Mouse (Mus musculus) layer of hippocampus, postnatal 25 days (tissue): ENCODE data around the gene Olfr1418. TPM values are rescaled to one million over a fixed set of nuclear protein-coding genes. Genes with fewer than 3 reads are reported as not detected.

Experiments used
- DNase-seq, 2 experiments: peaks; one replicate each; pipeline ENCODE4 v3.0.0; 2022; ENCODE audit warnings: mixed read lengths in 2 of 2, low spot score in 1 of 2; ENCODE audit errors: extremely low spot score in 1 of 2
- total RNA-seq, 2 experiments: library from RNA; stranded (reverse); gene quantifications; 2 replicates each; pipeline ENCODE4 v1.2.3; 2021

The Olfr1418 gene
- total RNA-seq, 2 experiments from 2014 or later: not detected

GRCm38 (mm10) chr19:11811688-11812365, 49.0 kb downstream of the Olfr1418 start:
- no peak for DNase-seq

DNA sequence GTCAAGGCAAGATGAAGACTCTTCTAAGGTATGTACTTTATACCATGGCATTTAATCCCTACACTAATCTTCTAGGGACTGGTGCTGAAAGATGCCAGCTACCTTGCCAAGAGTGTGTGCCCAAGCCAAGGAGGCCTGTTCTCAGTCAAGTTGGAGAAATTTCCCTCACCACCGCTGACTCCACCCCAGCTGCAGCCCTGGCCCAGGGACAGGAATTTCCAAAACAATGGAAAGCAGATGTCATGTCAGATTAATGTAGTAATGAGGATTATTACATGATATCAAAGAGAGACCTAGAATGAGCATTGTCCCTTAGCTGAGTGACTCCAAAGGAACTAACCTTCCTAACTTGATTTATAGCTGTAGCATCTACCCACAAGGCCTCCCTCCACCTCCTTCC, 50.0 kb downstream of the Olfr1418 start:
- DNase-seq: no peak

DNA sequence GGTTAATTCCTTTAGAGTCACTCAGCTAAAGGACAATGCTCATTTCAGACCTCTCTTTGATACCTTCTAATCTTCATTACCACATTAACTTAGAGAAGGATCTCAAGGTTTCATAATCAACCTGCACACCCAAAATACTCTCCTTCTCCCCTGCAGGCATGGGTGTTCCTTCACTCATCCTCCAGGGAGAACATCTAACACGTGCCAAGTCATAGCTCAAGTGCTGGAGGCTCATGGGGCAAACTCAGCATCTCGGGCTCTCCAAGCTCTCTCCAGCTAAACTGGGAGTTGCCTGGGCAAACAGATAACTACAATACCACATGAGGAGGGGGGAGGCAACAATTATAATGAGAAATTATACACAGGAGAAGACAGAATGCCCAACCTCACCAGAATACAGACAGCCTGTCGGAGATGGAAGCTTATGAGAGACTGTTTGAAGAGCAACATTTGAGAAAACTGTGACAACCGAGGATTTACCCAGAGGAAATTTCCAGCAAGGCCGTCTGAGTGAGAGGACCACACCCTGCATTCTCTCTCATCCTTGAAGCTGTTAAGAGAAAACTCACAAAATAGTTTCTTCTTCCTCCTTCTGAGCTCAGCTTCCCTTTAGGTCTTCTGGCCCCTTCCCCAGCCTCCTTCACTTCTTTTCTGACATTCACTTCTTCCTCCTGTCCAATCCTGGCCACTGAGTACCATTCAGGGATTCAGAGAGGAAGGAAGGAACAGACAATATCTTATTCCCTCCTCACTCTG, 50.7 kb downstream of the Olfr1418 start:
- DNase-seq: no peak

DNA sequence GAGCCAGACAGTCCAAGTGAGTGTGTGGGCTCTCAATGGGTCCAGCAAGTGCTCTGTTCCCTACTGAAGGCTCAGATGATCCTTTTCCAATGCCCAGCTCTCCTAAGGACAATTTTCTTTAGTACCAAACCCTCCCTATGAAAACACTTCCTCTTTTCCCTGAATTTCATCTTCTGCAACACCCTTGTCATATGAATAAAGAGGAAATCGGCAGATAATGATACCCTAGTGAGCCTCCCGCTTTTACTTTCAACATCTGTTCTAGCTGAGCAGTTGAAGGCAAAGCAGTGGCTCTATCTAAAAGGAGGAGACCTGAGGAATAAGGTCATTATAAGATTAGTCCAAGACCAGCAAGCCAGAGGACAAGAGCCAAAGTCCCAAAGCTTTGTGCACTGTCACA, 52.4 kb downstream of the Olfr1418 start:
- DNase-seq: no peak

GRCm38 (mm10) chr19:11807822-11808221, 53.0 kb downstream of the Olfr1418 start:
- no peak for DNase-seq

GRCm38 (mm10) chr19:11807251-11807650, 53.6 kb downstream of the Olfr1418 start:
- no peak for DNase-seq

DNA sequence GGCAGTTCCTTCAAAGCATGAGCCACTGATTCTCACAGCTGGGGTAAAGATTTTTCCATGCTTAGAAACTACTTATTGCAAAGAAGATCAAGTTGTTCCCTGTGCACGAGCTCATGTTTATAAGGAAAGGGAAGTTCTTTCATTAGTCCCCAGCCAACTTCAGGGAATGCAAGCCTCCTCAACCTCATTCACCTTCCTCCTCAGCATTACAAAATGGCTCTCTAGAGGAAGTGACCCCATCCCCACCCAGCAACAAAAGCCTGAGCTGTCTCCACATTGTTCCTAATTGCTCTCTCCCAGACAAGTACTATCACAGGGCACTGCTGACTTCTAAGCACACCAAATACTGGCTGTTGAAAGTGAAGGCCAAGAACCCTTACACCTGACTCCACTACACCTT, 56.4 kb downstream of the Olfr1418 start:
- no peak for DNase-seq

Other genes starting within 250 kb of the Olfr1418 start
- gene Ms4a2, start 237.3 kb downstream of the Olfr1418 start, total RNA-seq: not detected
- gene Ms4a3, start 220.2 kb downstream of the Olfr1418 start, total RNA-seq: not detected
- not detected for gene Oosp2, start 200.5 kb downstream of the Olfr1418 start, total RNA-seq
- gene Oosp1, start 169.9 kb downstream of the Olfr1418 start, total RNA-seq: not detected
- gene Oosp3, start 164.0 kb downstream of the Olfr1418 start, total RNA-seq: not detected
- not detected for gene Gif, start 113.5 kb downstream of the Olfr1418 start, total RNA-seq
- 10 to 100 TPM; 34.2 to 37.6 TPM for gene Mrpl16, start 90.7 kb downstream of the Olfr1418 start, total RNA-seq
- gene Stx3, start 41.7 kb downstream of the Olfr1418 start, total RNA-seq: 10 to 100 TPM; 24.2 to 32.3 TPM
- not detected for gene Olfr1417, start 21.8 kb downstream of the Olfr1418 start, total RNA-seq
- gene Olfr1419, start 14.0 kb upstream of the Olfr1418 start, total RNA-seq: not detected
- gene Olfr1420, start 25.5 kb upstream of the Olfr1418 start, total RNA-seq: not detected
- gene Patl1, start 51.3 kb upstream of the Olfr1418 start, total RNA-seq: 10 to 100 TPM; 19.3 TPM
- gene Osbp, start 104.9 kb upstream of the Olfr1418 start, total RNA-seq: 10 to 100 TPM; 52.9 to 54.8 TPM
- not detected for gene Olfr1423, start 180.3 kb upstream of the Olfr1418 start, total RNA-seq
- gene Olfr1424, start 201.6 kb upstream of the Olfr1418 start, total RNA-seq: not detected
- not detected for gene Olfr1425, start 216.7 kb upstream of the Olfr1418 start, total RNA-seq
- not detected for gene Olfr1426, start 230.9 kb upstream of the Olfr1418 start, total RNA-seq
- not detected for gene Olfr1427, start 242.3 kb upstream of the Olfr1418 start, total RNA-seq